Mouse (Mus musculus) forebrain, embryonic 13.5 days (tissue): ENCODE measurements around the gene 4930438A08Rik. TPM values are rescaled to one million over a fixed set of nuclear protein-coding genes. Genes with fewer than 3 reads are reported as not detected.

ENCODE experiments used
- ATAC-seq: fragments of 200-750 bp; cut with Nextera tagmentation; 2 replicates; pipeline ENCODE4 v1.8.0; 2017
- H3K27ac ChIP-seq: fragments of 300-500 bp; sonication (generic); 2 replicates; pipeline ENCODE4 v1.5.1; 2015; ENCODE audit warnings: inconsistent platforms, mild to moderate bottlenecking, moderate library complexity
- H3K27me3 ChIP-seq: fragments of 300-500 bp; sonication (generic); 2 replicates; pipeline ENCODE4 v1.6.1; 2015; ENCODE audit warnings: mild to moderate bottlenecking, inconsistent platforms
- H3K36me3 ChIP-seq: fragments of 300-500 bp; sonication (generic); 2 replicates; pipeline ENCODE4 v1.6.1; 2015; ENCODE audit warnings: mild to moderate bottlenecking, inconsistent platforms; ENCODE audit not compliant: poor library complexity, severe bottlenecking
- H3K4me1 ChIP-seq: fragments of 300-500 bp; sonication (generic); 2 replicates; pipeline ENCODE4 v1.6.1; 2015; ENCODE audit warnings: inconsistent platforms
- H3K4me2 ChIP-seq: fragments of 300-500 bp; sonication (generic); 2 replicates; pipeline ENCODE4 v1.6.1; 2015; ENCODE audit warnings: inconsistent platforms, mild to moderate bottlenecking, moderate library complexity
- H3K4me3 ChIP-seq: fragments of 300-500 bp; sonication (generic); 2 replicates; pipeline ENCODE4 v1.5.1; 2015; ENCODE audit warnings: mild to moderate bottlenecking, inconsistent platforms
- H3K9ac ChIP-seq: fragments of 300-500 bp; sonication (generic); 2 replicates; pipeline ENCODE4 v1.6.1; 2015; ENCODE audit warnings: mild to moderate bottlenecking, inconsistent platforms
- H3K9me3 ChIP-seq: fragments of 300-500 bp; sonication (generic); replicated peaks from 2 replicates; pipeline ENCODE4 v1.6.1; 2016; ENCODE audit warnings: inconsistent platforms
- WGBS: fragments of 180-500 bp; shearing (Covaris S2); methylation state at CpG from one replicate; pipeline ENCODE4 v1.1.7; 2015; 5-methylcytosine and 5-hydroxymethylcytosine counted together
- polyA plus RNA-seq: library from polyadenylated mRNA; unstranded; fragments of >200 nt; fragmentation: Nextera tagmentation; extraction: Ambion mirVana; gene quantifications from 2 replicates; pipeline ENCODE4 v1.2.1, GENCODE M21; 2015

4930438A08Rik gene
- polyA plus RNA-seq, 1 experiment from 2014 or later, result not detected

GRCm38 (mm10) chr11:58250550-58250949 is 24.0 kb upstream of the 4930438A08Rik start:
- Histone ChIP-seq H3K4me2 (no peak overlapping the region), H3K9me3 (no peaks in the 10 kb centered on the region), H3K27me3 (no peaks in the 10 kb centered on the region), H3K4me1 (peaks cover 6% of the 10 kb centered on the region; the same call in 1 of the 2 replicates), H3K9ac (no peak overlapping the region), H3K36me3 (no peaks in the 10 kb centered on the region), H3K4me3 (no peak overlapping the region), H3K27ac (no peak overlapping the region)
- ATAC-seq, result no peak
- 75% methylated on average over 5 of the region's 5 CpGs for WGBS

GRCm38 (mm10) chr11:58254411-58254810 is 20.2 kb upstream of the 4930438A08Rik start:
- H3K27ac ChIP-seq, result no peak overlapping the region
- no peaks in the 10 kb centered on the region for H3K4me1 ChIP-seq
- no peak overlapping the region for H3K9ac ChIP-seq
- ATAC-seq, result no peak
- no peak overlapping the region for H3K4me2 ChIP-seq
- no peaks in the 10 kb centered on the region for H3K36me3 ChIP-seq
- H3K27me3 ChIP-seq, result no peaks in the 10 kb centered on the region
- no peak overlapping the region for H3K4me3 ChIP-seq
- 90% methylated on average over 3 of the region's 3 CpGs for WGBS
- no peaks in the 10 kb centered on the region for H3K9me3 ChIP-seq

- ATAC-seq, result no peak
- Histone ChIP-seq H3K27me3 (no peaks in the 10 kb centered on the region), H3K9me3 (no peaks in the 10 kb centered on the region), H3K4me2 (no peak overlapping the region), H3K27ac (no peak overlapping the region), H3K4me1 (no peaks in the 10 kb centered on the region), H3K36me3 (no peaks in the 10 kb centered on the region), H3K9ac (no peak overlapping the region), H3K4me3 (no peak overlapping the region)
- WGBS, result 86% methylated on average over 5 of the region's 5 CpGs
These were observed 16.8 kb upstream of the 4930438A08Rik start for GRCm38 (mm10) chr11:58257816-58258215.

GRCm38 (mm10) chr11:58260156-58260555 is 14.4 kb upstream of the 4930438A08Rik start:
- Histone ChIP-seq H3K4me3 (no peak overlapping the region), H3K27me3 (no peaks in the 10 kb centered on the region), H3K9me3 (no peaks in the 10 kb centered on the region), H3K4me2 (no peak overlapping the region), H3K27ac (no peak overlapping the region), H3K4me1 (no peaks in the 10 kb centered on the region), H3K36me3 (no peaks in the 10 kb centered on the region), H3K9ac (no peak overlapping the region)
- WGBS, result 90% methylated on average over 4 of the region's 4 CpGs
- ATAC-seq, result no peak

GRCm38 (mm10) chr11:58261826-58262225 is 12.8 kb upstream of the 4930438A08Rik start:
- Histone ChIP-seq H3K27me3 (no peaks in the 10 kb centered on the region), H3K9ac (no peak overlapping the region), H3K4me3 (no peak overlapping the region), H3K9me3 (no peaks in the 10 kb centered on the region), H3K4me2 (no peak overlapping the region), H3K27ac (no peak overlapping the region), H3K4me1 (no peaks in the 10 kb centered on the region), H3K36me3 (no peaks in the 10 kb centered on the region)
- WGBS, result 86% methylated on average over 4 of the region's 4 CpGs
- ATAC-seq, result no peak

- Histone ChIP-seq H3K27me3 (no peaks in the 10 kb centered on the region), H3K4me2 (no peak overlapping the region), H3K36me3 (no peaks in the 10 kb centered on the region), H3K4me3 (no peak overlapping the region), H3K9ac (no peak overlapping the region), H3K4me1 (no peaks in the 10 kb centered on the region), H3K9me3 (no peaks in the 10 kb centered on the region), H3K27ac (no peak overlapping the region)
- ATAC-seq, result no peak
- whole genome bisulfite sequencing, result 96% methylated on average over 3 of the region's 3 CpGs
These were observed 12.3 kb upstream of the 4930438A08Rik start for GRCm38 (mm10) chr11:58262336-58262735.

GRCm38 (mm10) chr11:58263516-58263915 is 11.1 kb upstream of the 4930438A08Rik start:
- H3K4me2 ChIP-seq, result no peak overlapping the region
- no peak for ATAC-seq
- no peak overlapping the region for H3K4me3 ChIP-seq
- no peak overlapping the region for H3K27ac ChIP-seq
- H3K9me3 ChIP-seq, result no peaks in the 10 kb centered on the region
- no peak overlapping the region for H3K9ac ChIP-seq
- 85% methylated on average over 2 of the region's 2 CpGs for WGBS
- H3K36me3 ChIP-seq, result no peaks in the 10 kb centered on the region
- H3K4me1 ChIP-seq, result no peaks in the 10 kb centered on the region
- H3K27me3 ChIP-seq, result no peaks in the 10 kb centered on the region

GRCm38 (mm10) chr11:58264546-58264945 is 10.1 kb upstream of the 4930438A08Rik start:
- H3K36me3 ChIP-seq, result no peaks in the 10 kb centered on the region
- H3K9me3 ChIP-seq, result no peaks in the 10 kb centered on the region
- ATAC-seq, result no peak
- no peak overlapping the region for H3K4me3 ChIP-seq
- WGBS, result 83% methylated on average over 9 of the region's 9 CpGs
- H3K27ac ChIP-seq, result no peak overlapping the region
- H3K4me1 ChIP-seq, result no peaks in the 10 kb centered on the region
- no peak overlapping the region for H3K4me2 ChIP-seq
- no peaks in the 10 kb centered on the region for H3K27me3 ChIP-seq
- H3K9ac ChIP-seq, result no peak overlapping the region

- no peak for ATAC-seq
- 94% methylated on average over 3 of the region's 3 CpGs for WGBS
- H3K4me1 ChIP-seq, result no peaks in the 10 kb centered on the region
- no peaks in the 10 kb centered on the region for H3K9me3 ChIP-seq
- no peak overlapping the region for H3K9ac ChIP-seq
- H3K27me3 ChIP-seq, result no peaks in the 10 kb centered on the region
- no peak overlapping the region for H3K4me3 ChIP-seq
- no peak overlapping the region for H3K27ac ChIP-seq
- no peaks in the 10 kb centered on the region for H3K36me3 ChIP-seq
- no peak overlapping the region for H3K4me2 ChIP-seq
These were observed 6.3 kb upstream of the 4930438A08Rik start for GRCm38 (mm10) chr11:58268285-58268684.

GRCm38 (mm10) chr11:58275756-58276155 is 1.2 kb downstream of the 4930438A08Rik start:
- Histone ChIP-seq H3K36me3 (no peaks in the 10 kb centered on the region), H3K9me3 (no peaks in the 10 kb centered on the region), H3K4me2 (no peak overlapping the region), H3K4me3 (no peak overlapping the region), H3K9ac (no peak overlapping the region), H3K4me1 (no peaks in the 10 kb centered on the region), H3K27me3 (no peaks in the 10 kb centered on the region), H3K27ac (no peak overlapping the region)
- no peak for ATAC-seq
- WGBS, result 74% methylated on average over 4 of the region's 4 CpGs

GRCm38 (mm10) chr11:58281970-58282496 is 7.4 kb downstream of the 4930438A08Rik start:
- no peak for ATAC-seq
- Histone ChIP-seq H3K4me3 (no peak overlapping the region), H3K36me3 (no peaks in the 10 kb centered on the region), H3K4me1 (no peaks in the 10 kb centered on the region), H3K4me2 (no peak overlapping the region), H3K9ac (no peak overlapping the region), H3K27me3 (no peaks in the 10 kb centered on the region), H3K27ac (no peak overlapping the region), H3K9me3 (no peaks in the 10 kb centered on the region)
- 88% methylated on average over 13 of the region's 13 CpGs for WGBS

- ATAC-seq, result no peak
- Histone ChIP-seq H3K9me3 (no peaks in the 10 kb centered on the region), H3K27ac (no peak overlapping the region), H3K4me2 (no peak overlapping the region), H3K9ac (no peak overlapping the region), H3K4me1 (no peaks in the 10 kb centered on the region), H3K4me3 (no peak overlapping the region), H3K27me3 (no peaks in the 10 kb centered on the region), H3K36me3 (no peaks in the 10 kb centered on the region)
- whole genome bisulfite sequencing, result 88% methylated on average over 5 of the region's 5 CpGs
These were observed 7.9 kb downstream of the 4930438A08Rik start for GRCm38 (mm10) chr11:58282518-58282917.

GRCm38 (mm10) chr11:58289992-58290682 is 15.5 kb downstream of the 4930438A08Rik start:
- no peak overlapping the region for H3K9ac ChIP-seq
- H3K27ac ChIP-seq, result no peak overlapping the region
- H3K4me2 ChIP-seq, result no peak overlapping the region
- no peak for ATAC-seq
- H3K9me3 ChIP-seq, result no peaks in the 10 kb centered on the region
- no peak overlapping the region for H3K4me3 ChIP-seq
- WGBS, result 81% methylated on average over 9 of the region's 9 CpGs
- no peaks in the 10 kb centered on the region for H3K4me1 ChIP-seq
- H3K36me3 ChIP-seq, result no peaks in the 10 kb centered on the region
- no peaks in the 10 kb centered on the region for H3K27me3 ChIP-seq
